Mouse (Mus musculus): ENCODE data around the gene Prap1. TPM values are rescaled to one million over a fixed set of nuclear protein-coding genes. Genes with fewer than 3 reads are reported as not detected.

Gene Prap1
- total RNA-seq (2022): not detected

- DNase-seq (ENCODE audit: low spot score): no peak
Observed at GRCm38 (mm10) chr7:140092924-140093528, at the start of gene Prap1. Prap1 (plus strand) TSS chr7:140093395.

DNA sequence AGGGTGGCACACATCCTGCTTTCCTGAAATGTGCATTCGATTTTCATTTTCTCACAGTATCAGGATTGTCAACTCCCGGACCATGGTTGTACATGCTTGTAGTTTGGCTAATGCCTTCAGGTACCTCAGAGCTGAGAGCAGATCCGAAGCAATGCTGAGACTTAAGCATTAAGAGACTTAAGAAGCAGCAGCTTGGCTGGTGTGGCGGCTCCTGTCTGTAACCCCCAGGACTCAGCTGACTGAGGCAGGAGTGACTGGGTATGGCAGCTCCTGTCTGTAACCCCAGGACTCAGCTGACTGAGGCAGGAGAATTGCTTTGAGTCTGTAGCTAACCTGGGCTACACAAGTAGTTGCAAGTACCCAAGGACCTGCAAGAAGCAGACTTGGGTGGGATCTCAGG is 47.6 kb upstream of the Prap1 start:
- no peak for DNase-seq (ENCODE audit: low spot score)

GRCm38 (mm10) chr7:140047811-140048311 is 45.3 kb upstream of the Prap1 start:
- no peak for DNase-seq (ENCODE audit: low spot score)

GRCm38 (mm10) chr7:140048361-140049114 is 44.7 kb upstream of the Prap1 start, which contains the start of gene Msx3:
Msx3 (minus strand) TSS chr7:140049089.
- no peak for DNase-seq (ENCODE audit: low spot score)

DNA sequence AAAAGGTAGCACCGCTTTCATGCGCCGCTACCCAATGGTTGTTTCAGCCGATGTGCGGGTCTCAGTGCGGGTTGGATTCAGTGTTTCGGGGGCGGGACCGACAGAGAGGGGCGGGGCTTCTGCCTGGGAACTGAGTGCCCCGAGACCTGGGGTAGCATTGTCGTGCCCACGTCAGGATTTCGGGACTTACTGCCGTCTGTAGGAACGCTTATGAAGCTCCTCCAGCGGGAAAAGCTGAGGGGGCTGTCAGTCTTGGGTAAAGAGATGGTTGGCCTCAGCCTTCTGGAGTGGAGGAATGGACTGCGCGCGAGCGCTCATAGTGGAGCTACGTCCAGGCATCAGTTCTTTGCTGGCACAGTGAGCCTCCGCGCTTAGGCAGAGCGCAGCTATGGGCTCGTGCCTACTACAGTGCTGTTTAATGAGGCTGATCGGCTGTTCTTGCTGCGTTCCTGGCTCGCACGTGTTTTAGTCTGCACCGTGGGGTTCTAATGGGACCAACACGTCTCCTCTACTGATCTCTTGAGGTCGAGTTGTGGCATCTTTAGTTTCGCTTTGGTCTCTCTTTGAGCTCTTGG is 44.0 kb upstream of the Prap1 start:
- no peak for DNase-seq (ENCODE audit: low spot score)

GRCm38 (mm10) chr7:140054124-140054523 is 39.1 kb upstream of the Prap1 start:
- DNase-seq (ENCODE audit: low spot score): no peak

- no peak for DNase-seq (ENCODE audit: low spot score)
Observed at GRCm38 (mm10) chr7:140057413-140058407, 35.5 kb upstream of the Prap1 start.

DNA sequence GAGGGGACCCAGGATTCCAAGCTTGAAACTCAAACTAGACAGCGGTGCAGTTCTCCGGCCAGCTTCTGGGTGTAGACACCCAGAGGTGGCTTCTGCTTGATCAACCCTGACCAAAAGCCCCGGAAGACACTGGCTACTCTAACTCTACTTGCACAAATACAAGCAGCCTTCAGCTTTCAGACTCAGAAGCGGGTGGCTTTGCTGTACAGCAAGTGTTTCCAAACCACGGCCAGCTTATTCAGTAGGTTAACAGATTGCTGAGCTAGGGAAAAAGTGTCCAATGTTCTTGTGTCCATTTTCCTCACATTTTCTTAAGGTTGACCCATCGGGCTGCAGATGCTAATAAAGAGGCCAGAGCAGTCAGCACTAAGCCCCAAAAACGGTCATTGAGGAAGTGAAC is 34.7 kb upstream of the Prap1 start:
- no peak for DNase-seq (ENCODE audit: low spot score)

- no peak for DNase-seq (ENCODE audit: low spot score)
Observed at GRCm38 (mm10) chr7:140059601-140060000, 33.6 kb upstream of the Prap1 start.

DNA sequence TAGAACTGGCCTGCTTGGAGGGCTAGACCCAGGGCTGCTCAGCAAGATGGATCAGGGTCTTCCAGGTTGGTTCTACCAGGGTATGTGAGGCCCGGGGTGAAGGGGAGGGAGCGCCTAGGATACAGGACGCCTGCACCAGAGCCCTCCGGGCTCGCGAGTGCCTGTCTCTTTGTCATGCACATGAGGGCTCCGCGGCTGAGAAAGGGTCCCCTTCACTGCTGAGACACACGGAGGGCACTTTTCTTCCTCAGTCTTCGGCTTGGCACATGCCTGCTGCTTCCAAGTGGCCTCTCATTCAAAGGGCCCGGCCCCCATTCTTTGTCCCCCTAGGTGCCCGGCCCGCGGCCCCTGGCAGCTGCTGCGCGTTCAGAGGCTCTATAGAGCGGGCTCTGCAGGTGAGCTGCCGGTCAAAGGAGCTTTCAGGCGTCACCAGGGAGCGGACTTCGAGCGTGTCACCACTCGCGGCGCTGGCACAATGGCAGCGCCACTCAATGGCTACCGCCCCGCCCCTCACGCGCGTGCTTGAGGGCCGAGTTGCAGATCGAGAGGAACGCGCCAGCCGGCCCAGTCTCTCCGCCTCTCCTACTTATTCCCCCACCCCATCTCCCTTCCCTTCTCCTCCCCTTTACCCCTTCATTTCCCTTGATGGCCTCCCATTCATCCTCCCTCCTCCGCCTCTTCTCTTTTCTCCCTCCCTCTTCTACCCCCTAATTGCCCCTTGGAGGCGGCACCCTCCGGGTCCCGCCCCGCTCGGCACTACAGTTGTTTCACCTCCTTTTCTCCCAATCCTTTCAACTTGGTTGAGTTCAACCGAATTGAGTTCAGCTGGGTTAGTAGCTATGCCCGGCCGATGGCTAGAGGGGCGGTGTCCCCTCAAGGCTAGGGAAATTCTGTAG is 32.0 kb upstream of the Prap1 start:
- DNase-seq (ENCODE audit: low spot score): no peak

GRCm38 (mm10) chr7:140061832-140062130 is 31.4 kb upstream of the Prap1 start:
- no peak for DNase-seq (ENCODE audit: low spot score)

GRCm38 (mm10) chr7:140062307-140062706 is 30.9 kb upstream of the Prap1 start:
- DNase-seq (ENCODE audit: low spot score): no peak

GRCm38 (mm10) chr7:140063092-140063491 is 30.1 kb upstream of the Prap1 start:
- peak; percentile 35 for DNase-seq (ENCODE audit: low spot score)

- DNase-seq (ENCODE audit: low spot score): no peak
Observed at GRCm38 (mm10) chr7:140067397-140067796, 25.8 kb upstream of the Prap1 start.

- peak; percentile 10 for DNase-seq (ENCODE audit: low spot score)
Observed at GRCm38 (mm10) chr7:140070042-140070711, 23.0 kb upstream of the Prap1 start.

GRCm38 (mm10) chr7:140077698-140078097 is 15.5 kb upstream of the Prap1 start:
- no peak for DNase-seq (ENCODE audit: low spot score)

DNA sequence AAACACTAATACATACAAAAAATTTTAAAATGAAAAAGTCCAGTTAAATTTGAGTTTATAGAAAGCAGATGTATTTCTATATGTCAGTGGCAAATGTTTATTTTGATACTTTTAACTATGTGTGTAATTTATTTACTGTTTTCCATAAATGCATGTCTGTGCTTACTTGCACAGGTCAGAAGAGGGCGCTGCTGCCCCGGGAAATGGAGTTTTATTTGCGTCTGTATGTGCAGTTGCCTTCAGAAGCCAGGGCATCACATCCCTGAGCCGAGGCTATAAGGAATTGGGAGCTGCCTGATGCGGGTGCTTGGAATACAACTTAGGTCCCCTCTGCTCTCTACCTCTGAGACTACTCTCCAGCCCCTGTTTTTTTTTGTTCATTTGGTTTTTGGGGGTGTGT is 14.5 kb upstream of the Prap1 start:
- DNase-seq (ENCODE audit: low spot score): peak; percentile 53

DNA sequence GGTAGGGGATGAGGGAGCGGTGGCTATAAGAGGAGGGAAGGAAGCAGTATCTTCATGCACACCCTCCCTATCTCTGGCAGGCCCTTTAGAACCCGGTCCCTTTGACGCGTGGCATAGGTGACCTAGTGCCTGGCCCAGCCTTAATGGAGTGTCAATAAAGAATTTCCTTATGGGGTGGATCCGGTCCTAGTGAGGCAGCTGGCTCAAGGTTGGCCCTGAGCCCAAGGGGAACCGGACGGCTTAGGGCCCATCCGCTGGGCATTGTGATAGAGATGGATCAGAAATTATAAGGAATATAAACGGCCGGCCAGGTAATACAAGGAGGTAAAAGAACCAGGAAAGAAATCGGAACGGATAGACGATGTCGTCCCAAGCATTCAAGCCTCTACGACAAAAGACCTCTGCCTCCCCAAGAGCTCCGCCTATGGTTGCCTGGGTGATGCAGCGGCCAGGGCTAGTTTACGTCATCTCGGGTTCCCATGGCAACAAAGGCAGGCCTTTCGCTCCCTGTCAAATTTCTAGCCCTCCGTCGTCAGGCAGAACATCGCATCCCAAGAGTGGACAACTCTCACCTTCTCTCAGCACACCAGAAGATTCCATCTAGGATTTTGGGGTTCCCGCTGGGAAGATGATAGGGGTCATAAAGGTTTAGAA is 12.6 kb upstream of the Prap1 start:
- DNase-seq (ENCODE audit: low spot score): peak; percentile 27

GRCm38 (mm10) chr7:140081408-140082241 is 11.6 kb upstream of the Prap1 start:
- no peak for DNase-seq (ENCODE audit: low spot score)

All from heart, adult 8-10 months (tissue).